Mouse (Mus musculus) hindbrain, embryonic 14.5 days (tissue): Measurements from ENCODE around the gene Pdilt. TPM values are rescaled to one million over a fixed set of nuclear protein-coding genes. Genes with fewer than 3 reads are reported as not detected.

Source experiments
- ATAC-seq: fragments of 200-750 bp; cut with Nextera tagmentation; 2 replicates; pipeline ENCODE4 v1.8.0; 2017; ENCODE audit warnings: moderate number of reproducible peaks, mild to moderate bottlenecking, moderate TSS enrichment, moderate library complexity; ENCODE audit not compliant: low FRiP score
- DNase-seq: peaks from one replicate; pipeline ENCODE4 v3.0.0-alpha.2; 2015; ENCODE audit warnings: low spot score
- H3K27ac ChIP-seq: fragments of 300-500 bp; sonication (generic); 2 replicates; pipeline ENCODE4 v1.5.1; 2014; ENCODE audit warnings: mild to moderate bottlenecking, moderate library complexity
- H3K27me3 ChIP-seq: fragments of 300-500 bp; sonication (generic); 2 replicates; pipeline ENCODE4 v1.6.1; 2014; ENCODE audit warnings: mild to moderate bottlenecking, low read length, mixed read lengths; ENCODE audit not compliant: control insufficient read depth, insufficient read depth
- H3K36me3 ChIP-seq: fragments of 300-500 bp; sonication (generic); replicated peaks from 2 replicates; pipeline ENCODE4 v1.6.1; 2014; ENCODE audit not compliant: control insufficient read depth, insufficient read depth
- H3K4me1 ChIP-seq: fragments of 300-500 bp; sonication (generic); replicated peaks from 2 replicates; pipeline ENCODE4 v1.6.1; 2014; ENCODE audit warnings: antibody characterized with exemption, low read length, mixed read lengths; ENCODE audit not compliant: control insufficient read depth, insufficient read depth
- H3K4me2 ChIP-seq: fragments of 300-500 bp; sonication (generic); replicated peaks from 2 replicates; pipeline ENCODE4 v1.6.1; 2014; ENCODE audit warnings: mild to moderate bottlenecking, moderate library complexity
- H3K4me3 ChIP-seq: fragments of 300-500 bp; sonication (generic); replicated peaks from 2 replicates; pipeline ENCODE4 v1.5.1; 2014; ENCODE audit warnings: mild to moderate bottlenecking, low read length
- H3K9ac ChIP-seq: fragments of 300-500 bp; sonication (generic); 2 replicates; pipeline ENCODE4 v1.6.1; 2014
- H3K9me3 ChIP-seq: fragments of 300-500 bp; sonication (generic); 2 replicates; pipeline ENCODE4 v1.6.1; 2016; ENCODE audit warnings: low read length; ENCODE audit not compliant: control insufficient read depth
- WGBS: fragments of 180-500 bp; shearing (Covaris S2); extraction: QIAGEN DNeasy Blood & Tissue Kit; methylation state at CpG from one replicate; pipeline ENCODE4 v1.1.7; 2014; 5-methylcytosine and 5-hydroxymethylcytosine counted together
- polyA plus RNA-seq: library from polyadenylated mRNA; unstranded; fragments of >200 nt; fragmentation: Nextera tagmentation; extraction: Ambion mirVana; gene quantifications from 2 replicates; pipeline ENCODE4 v1.2.1, GENCODE M21; 2014

Pdilt gene
- polyA plus RNA-seq, 1 experiment from 2014 or later: 0.39 TPM

GRCm38 (mm10) chr7:119519163-119519562 lies 4.1 kb downstream of the Pdilt start, which contains the start of gene Acsm5:
TSS of gene Acsm5 (plus strand) at chr7:119519463.
- no peak for ATAC-seq
- Histone ChIP-seq H3K36me3 (no peaks in the 10 kb centered on the region), H3K4me3 (no peak within 1 kb of the TSS), H3K9ac (no peak within 1 kb of the TSS), H3K9me3 (no peaks in the 10 kb centered on the region), H3K4me1 (no peaks in the 10 kb centered on the region), H3K4me2 (no peak within 1 kb of the TSS), H3K27me3 (no peaks in the 10 kb centered on the region), H3K27ac (no peak within 1 kb of the TSS)
- no peak for DNase-seq
- 75% methylated on average over 5 of the region's 5 CpGs for WGBS

- Histone ChIP-seq H3K4me3 (no peak overlapping the region), H3K9ac (no peak overlapping the region), H3K9me3 (no peaks in the 10 kb centered on the region), H3K4me2 (no peak overlapping the region), H3K36me3 (no peaks in the 10 kb centered on the region), H3K27ac (no peak overlapping the region), H3K27me3 (no peaks in the 10 kb centered on the region), H3K4me1 (no peaks in the 10 kb centered on the region)
- DNase-seq (no peak), ATAC-seq (no peak)
- WGBS: 87% methylated on average over 7 of the region's 7 CpGs
Observed at GRCm38 (mm10) chr7:119516272-119516558, 7.1 kb downstream of the Pdilt start.

- WGBS: 75% methylated on average over 10 of the region's 10 CpGs
- no peak overlapping the region for H3K4me3 ChIP-seq
- peak; percentile 43; the same call in 1 of the 2 replicates for ATAC-seq
Observed at GRCm38 (mm10) chr7:119515492-119516271, 7.6 kb downstream of the Pdilt start.

GRCm38 (mm10) chr7:119513056-119513455 lies 10.2 kb downstream of the Pdilt start:
- Histone ChIP-seq H3K4me2 (no peak overlapping the region), H3K4me3 (no peak overlapping the region), H3K4me1 (no peaks in the 10 kb centered on the region), H3K9me3 (no peaks in the 10 kb centered on the region), H3K27me3 (no peaks in the 10 kb centered on the region), H3K9ac (no peak overlapping the region), H3K27ac (no peak overlapping the region), H3K36me3 (no peaks in the 10 kb centered on the region)
- WGBS: 28% methylated on average over 7 of the region's 7 CpGs
- ATAC-seq: no peak
- DNase-seq: peak; percentile 76

More at GRCm38 (mm10) chr7:119515492-119516271, 7.6 kb downstream of the Pdilt start:
- Histone ChIP-seq H3K9me3 (no peaks in the 10 kb centered on the region), H3K4me1 (no peaks in the 10 kb centered on the region), H3K27ac (no peak overlapping the region), H3K9ac (no peak overlapping the region), H3K4me2 (no peak overlapping the region), H3K27me3 (no peaks in the 10 kb centered on the region), H3K36me3 (no peaks in the 10 kb centered on the region)
- DNase-seq: peak; percentile 89

GRCm38 (mm10) chr7:119511143-119511542 lies 12.1 kb downstream of the Pdilt start:
- H3K9ac ChIP-seq: no peak overlapping the region
- no peaks in the 10 kb centered on the region for H3K9me3 ChIP-seq
- no peak overlapping the region for H3K4me2 ChIP-seq
- WGBS: 93% methylated on average over 4 of the region's 4 CpGs
- H3K4me3 ChIP-seq: no peak overlapping the region
- H3K4me1 ChIP-seq: no peaks in the 10 kb centered on the region
- no peaks in the 10 kb centered on the region for H3K27me3 ChIP-seq
- ATAC-seq: no peak
- H3K36me3 ChIP-seq: no peaks in the 10 kb centered on the region
- DNase-seq: no peak
- H3K27ac ChIP-seq: no peak overlapping the region

- DNase-seq: no peak
- H3K4me1 ChIP-seq: no peaks in the 10 kb centered on the region
- H3K27me3 ChIP-seq: no peaks in the 10 kb centered on the region
- no peaks in the 10 kb centered on the region for H3K9me3 ChIP-seq
- no peak overlapping the region for H3K27ac ChIP-seq
- no peaks in the 10 kb centered on the region for H3K36me3 ChIP-seq
- no peak overlapping the region for H3K9ac ChIP-seq
- 91% methylated on average over 4 of the region's 4 CpGs for WGBS
- no peak overlapping the region for H3K4me2 ChIP-seq
- no peak overlapping the region for H3K4me3 ChIP-seq
- ATAC-seq: no peak
Observed at GRCm38 (mm10) chr7:119490041-119490780, 33.1 kb downstream of the Pdilt start.

- H3K36me3 ChIP-seq: no peaks in the 10 kb centered on the region
- H3K9me3 ChIP-seq: no peaks in the 10 kb centered on the region
Observed at GRCm38 (mm10) chr7:119486683-119487082, 36.6 kb downstream of the Pdilt start.

GRCm38 (mm10) chr7:119484154-119484553 lies 39.1 kb downstream of the Pdilt start:
- no peaks in the 10 kb centered on the region for H3K4me1 ChIP-seq
- no peak overlapping the region for H3K27ac ChIP-seq
- no peak for ATAC-seq
- no peaks in the 10 kb centered on the region for H3K27me3 ChIP-seq
- no peaks in the 10 kb centered on the region for H3K36me3 ChIP-seq
- WGBS: 91% methylated on average over 4 of the region's 4 CpGs
- DNase-seq: no peak
- H3K9me3 ChIP-seq: no peaks in the 10 kb centered on the region
- H3K4me3 ChIP-seq: no peak overlapping the region
- no peak overlapping the region for H3K4me2 ChIP-seq
- H3K9ac ChIP-seq: no peak overlapping the region

More at GRCm38 (mm10) chr7:119486683-119487082, 36.6 kb downstream of the Pdilt start:
- Histone ChIP-seq H3K4me2 (no peak overlapping the region), H3K4me3 (no peak overlapping the region), H3K4me1 (no peaks in the 10 kb centered on the region), H3K27ac (no peak overlapping the region), H3K27me3 (no peaks in the 10 kb centered on the region), H3K9ac (no peak overlapping the region)
- 92% methylated on average over 5 of the region's 5 CpGs for WGBS
- DNase-seq: no peak
- no peak for ATAC-seq

GRCm38 (mm10) chr7:119479256-119479655 lies 44.0 kb downstream of the Pdilt start, which contains the start of gene Umod:
TSS of gene Umod (minus strand) at chr7:119479282.
- H3K4me2 ChIP-seq: no peak within 1 kb of the TSS
- H3K27me3 ChIP-seq: no peaks in the 10 kb centered on the region
- H3K4me3 ChIP-seq: no peak within 1 kb of the TSS
- H3K4me1 ChIP-seq: no peaks in the 10 kb centered on the region
- no peak for DNase-seq
- no peaks in the 10 kb centered on the region for H3K9me3 ChIP-seq
- no peak for ATAC-seq
- H3K9ac ChIP-seq: no peak within 1 kb of the TSS
- no peaks in the 10 kb centered on the region for H3K36me3 ChIP-seq
- no peak within 1 kb of the TSS for H3K27ac ChIP-seq
